Mouse (Mus musculus): ENCODE data around the gene Olfr1369-ps1. TPM values are rescaled to one million over a fixed set of nuclear protein-coding genes. Genes with fewer than 3 reads are reported as not detected.
"Not testable (repeated sequence)": the region's sequence is repeated elsewhere in the genome, so short reads cannot be mapped to it uniquely, and the experiment has no call there.

Olfr1369-ps1 gene
- polyA plus RNA-seq (2014; fragmentation: Nextera tagmentation; extraction: Ambion mirVana), result not detected in 2 replicates

DNA sequence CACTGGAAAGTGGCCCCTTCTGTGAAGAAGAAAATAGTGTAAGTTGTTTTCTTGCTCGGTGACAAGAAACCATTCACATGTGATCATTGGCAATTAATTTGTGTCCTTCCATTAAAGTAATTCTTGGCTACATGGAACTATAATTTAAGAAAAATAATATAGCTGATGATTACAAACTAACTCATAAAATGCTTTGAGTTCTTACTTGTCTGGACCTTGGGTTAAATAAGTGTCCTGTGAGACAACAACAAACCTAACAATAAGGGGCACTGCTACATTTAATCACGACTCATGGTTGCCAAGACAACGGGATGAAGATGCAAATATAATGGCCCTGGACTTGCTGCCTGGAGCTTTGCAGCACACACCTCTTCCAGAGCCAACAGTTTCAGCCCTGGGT, at the start of gene Olfr1369-ps1:
Gene Olfr1369-ps1, plus strand, starts transcription at position 301 of the 400 bp plus-strand sequence.
- not testable (repeated sequence) for H3K4me3 ChIP-seq (ENCODE audit: low read depth, low read length); DNase-seq (ENCODE audit: low spot score); H3K27ac ChIP-seq (replicated peaks; ENCODE audit: low read depth, low read length); H3K4me1 ChIP-seq (ENCODE audit: control insufficient read depth, insufficient read depth, low read length); H3K36me3 ChIP-seq (replicated peaks; ENCODE audit: control insufficient read depth, insufficient read depth, low read depth, low read length); H3K27me3 ChIP-seq (ENCODE audit: control insufficient read depth, insufficient read depth, low read length); H3K9me3 ChIP-seq (replicated peaks; ENCODE audit: control insufficient read depth, low read length); H3K4me2 ChIP-seq (ENCODE audit: low read depth, low read length); ATAC-seq (replicated peaks; ENCODE audit: insufficient number of reproducible peaks, low FRiP score, low TSS enrichment, low read depth); H3K9ac ChIP-seq (replicated peaks; ENCODE audit: low read length)
- WGBS, result 83% methylated on average over 3 of the region's 3 CpGs

DNA sequence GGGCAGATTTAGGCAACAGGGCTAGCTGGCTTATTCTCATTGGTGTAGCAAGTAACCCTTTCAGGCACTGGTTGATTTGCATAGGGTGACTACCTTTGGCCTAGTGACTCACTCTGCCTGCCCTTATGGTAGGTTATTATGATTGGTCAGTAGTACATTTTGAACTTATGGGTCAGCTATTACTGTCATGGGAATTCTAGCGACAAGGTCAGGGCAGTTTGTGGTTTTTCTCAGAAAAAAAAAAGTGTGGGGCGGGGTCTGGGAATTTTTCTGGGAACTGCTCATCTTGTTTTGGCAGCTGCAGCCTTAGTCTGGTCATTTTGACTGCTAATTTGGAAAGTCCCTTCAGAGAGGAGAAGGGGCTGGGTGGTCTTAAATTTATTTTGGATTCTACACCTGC, 45.3 kb upstream of the Olfr1369-ps1 start:
- Histone ChIP-seq H3K4me1 (ENCODE audit: control insufficient read depth, insufficient read depth, low read length) (no peaks in the 10 kb centered on the region), H3K9me3 (replicated peaks; ENCODE audit: control insufficient read depth, low read length) (no peaks in the 10 kb centered on the region), H3K27ac (replicated peaks; ENCODE audit: low read depth, low read length) (no peak overlapping the region), H3K36me3 (replicated peaks; ENCODE audit: control insufficient read depth, insufficient read depth, low read depth, low read length) (no peaks in the 10 kb centered on the region), H3K27me3 (ENCODE audit: control insufficient read depth, insufficient read depth, low read length) (no peaks in the 10 kb centered on the region), H3K4me2 (ENCODE audit: low read depth, low read length) (no peak overlapping the region), H3K9ac (replicated peaks; ENCODE audit: low read length) (no peak overlapping the region), H3K4me3 (ENCODE audit: low read depth, low read length) (no peak overlapping the region)
- WGBS, result 85% methylated on average over 2 of the region's 2 CpGs
- no peak for ATAC-seq (replicated peaks; ENCODE audit: insufficient number of reproducible peaks, low FRiP score, low TSS enrichment, low read depth)
- no peak for DNase-seq (ENCODE audit: low spot score)

DNA sequence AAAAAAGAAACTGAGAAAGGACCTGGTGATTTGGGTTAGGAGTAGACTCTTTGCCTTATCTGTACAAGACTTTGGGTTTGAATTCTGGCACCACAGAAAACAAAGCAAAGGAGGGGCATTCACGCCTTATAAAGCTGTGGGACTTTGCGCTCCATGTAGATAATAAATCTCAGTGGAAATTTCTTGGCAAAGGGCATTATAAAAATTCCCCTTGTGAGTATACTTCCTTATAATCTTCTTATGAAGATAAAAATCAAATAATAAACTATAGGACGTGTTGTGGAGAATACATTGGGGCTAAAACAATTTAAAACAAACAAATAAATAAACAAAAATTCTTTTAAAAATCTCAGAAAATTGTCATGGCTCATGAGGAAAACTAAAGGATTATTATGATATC, 36.4 kb upstream of the Olfr1369-ps1 start, which contains the start of gene Olfr1370:
Gene Olfr1370, minus strand, starts transcription at position 101 of the 400 bp plus-strand sequence.
- H3K27me3 ChIP-seq (ENCODE audit: control insufficient read depth, insufficient read depth, low read length), result no peaks in the 10 kb centered on the region
- DNase-seq (ENCODE audit: low spot score), result no peak
- no peaks in the 10 kb centered on the region for H3K9me3 ChIP-seq (replicated peaks; ENCODE audit: control insufficient read depth, low read length)
- H3K4me1 ChIP-seq (ENCODE audit: control insufficient read depth, insufficient read depth, low read length), result no peaks in the 10 kb centered on the region
- no peak within 1 kb of the TSS for H3K27ac ChIP-seq (replicated peaks; ENCODE audit: low read depth, low read length)
- no peak within 1 kb of the TSS for H3K4me3 ChIP-seq (ENCODE audit: low read depth, low read length)
- ATAC-seq (replicated peaks; ENCODE audit: insufficient number of reproducible peaks, low FRiP score, low TSS enrichment, low read depth), result no peak
- H3K4me2 ChIP-seq (ENCODE audit: low read depth, low read length), result no peak within 1 kb of the TSS
- 81% methylated on average over 3 of the region's 3 CpGs for WGBS
- H3K36me3 ChIP-seq (replicated peaks; ENCODE audit: control insufficient read depth, insufficient read depth, low read depth, low read length), result no peaks in the 10 kb centered on the region
- H3K9ac ChIP-seq (replicated peaks; ENCODE audit: low read length), result no peak within 1 kb of the TSS

DNA sequence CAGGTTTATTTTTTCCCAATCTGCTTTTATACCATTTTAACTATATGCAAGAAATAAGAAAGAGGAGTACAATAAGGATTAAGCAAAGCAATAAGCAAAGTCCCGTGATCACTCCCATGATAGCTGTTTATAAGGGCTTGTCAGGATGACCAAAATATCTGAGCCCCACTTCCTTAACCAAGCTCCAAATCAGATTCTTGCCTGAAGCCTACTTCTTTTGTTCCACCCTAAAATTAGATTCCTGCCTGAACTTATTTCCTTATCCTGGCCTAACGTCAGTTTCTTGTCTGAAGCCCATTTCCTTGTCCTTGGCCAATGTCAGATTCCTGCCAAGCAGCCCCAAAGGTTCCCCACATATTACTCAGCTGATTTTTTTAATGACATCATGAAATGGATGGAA, 28.6 kb upstream of the Olfr1369-ps1 start:
- Histone ChIP-seq H3K27me3 (ENCODE audit: control insufficient read depth, insufficient read depth, low read length) (no peaks in the 10 kb centered on the region), H3K4me1 (ENCODE audit: control insufficient read depth, insufficient read depth, low read length) (no peaks in the 10 kb centered on the region), H3K4me2 (ENCODE audit: low read depth, low read length) (no peak overlapping the region), H3K27ac (replicated peaks; ENCODE audit: low read depth, low read length) (no peak overlapping the region), H3K36me3 (replicated peaks; ENCODE audit: control insufficient read depth, insufficient read depth, low read depth, low read length) (no peaks in the 10 kb centered on the region), H3K4me3 (ENCODE audit: low read depth, low read length) (no peak overlapping the region), H3K9ac (replicated peaks; ENCODE audit: low read length) (no peak overlapping the region), H3K9me3 (replicated peaks; ENCODE audit: control insufficient read depth, low read length) (no peaks in the 10 kb centered on the region)
- no peak for ATAC-seq (replicated peaks; ENCODE audit: insufficient number of reproducible peaks, low FRiP score, low TSS enrichment, low read depth)
- no peak for DNase-seq (ENCODE audit: low spot score)
- WGBS, result 73% methylated on average over 2 of the region's 2 CpGs

DNA sequence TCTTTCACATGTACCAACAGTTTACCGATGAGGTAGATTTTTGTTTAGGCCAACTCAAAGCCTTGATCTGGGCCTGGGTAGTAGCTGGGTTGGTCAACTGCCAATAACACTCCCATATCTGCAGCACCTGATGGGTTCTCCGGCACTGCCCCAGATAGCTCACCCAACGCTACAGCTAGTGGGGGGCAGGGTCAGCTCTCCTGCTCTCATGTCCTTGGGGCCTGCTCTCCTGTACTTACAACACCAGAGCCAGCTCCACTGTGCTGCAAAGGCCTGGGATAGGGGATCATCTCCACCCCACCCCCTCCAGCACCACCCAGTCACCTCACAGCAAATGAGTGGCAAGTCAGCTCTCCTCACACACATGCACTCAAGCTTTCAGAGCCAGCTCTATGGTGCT, 1.5 kb upstream of the Olfr1369-ps1 start:
- no peak for ATAC-seq (replicated peaks; ENCODE audit: insufficient number of reproducible peaks, low FRiP score, low TSS enrichment, low read depth)
- no peak overlapping the region for H3K9ac ChIP-seq (replicated peaks; ENCODE audit: low read length)

DNA sequence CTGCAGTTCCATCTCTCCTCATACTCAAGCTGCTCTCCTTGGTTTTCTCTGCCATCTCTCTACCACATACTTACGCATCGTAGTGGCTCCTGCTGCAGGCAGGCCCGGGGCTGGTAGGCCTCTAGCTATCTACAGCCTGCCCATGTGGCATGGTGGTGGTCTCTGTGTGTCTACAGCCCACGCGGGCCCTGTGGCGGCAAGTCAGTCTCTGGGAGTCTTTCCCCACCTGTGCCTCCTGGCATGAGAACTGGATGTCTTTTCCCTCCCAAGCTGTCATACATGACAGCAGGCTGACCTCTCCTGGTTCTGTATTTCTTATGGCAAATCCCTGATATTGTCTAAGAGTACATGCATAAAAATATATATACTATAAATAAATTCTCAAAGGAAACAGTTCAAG, 842 bp upstream of the Olfr1369-ps1 start:
- H3K4me1 ChIP-seq (ENCODE audit: control insufficient read depth, insufficient read depth, low read length), result no peaks in the 10 kb centered on the region
- DNase-seq (ENCODE audit: low spot score), result no peak
- H3K4me3 ChIP-seq (ENCODE audit: low read depth, low read length), result no peak overlapping the region
- H3K4me2 ChIP-seq (ENCODE audit: low read depth, low read length), result no peak overlapping the region
- H3K36me3 ChIP-seq (replicated peaks; ENCODE audit: control insufficient read depth, insufficient read depth, low read depth, low read length), result no peaks in the 10 kb centered on the region
- WGBS, result 93% methylated on average over 6 of the region's 6 CpGs
- H3K9ac ChIP-seq (replicated peaks; ENCODE audit: low read length), result no peak overlapping the region
- no peaks in the 10 kb centered on the region for H3K27me3 ChIP-seq (ENCODE audit: control insufficient read depth, insufficient read depth, low read length)
- H3K9me3 ChIP-seq (replicated peaks; ENCODE audit: control insufficient read depth, low read length), result no peaks in the 10 kb centered on the region
- no peak overlapping the region for H3K27ac ChIP-seq (replicated peaks; ENCODE audit: low read depth, low read length)
- ATAC-seq (replicated peaks; ENCODE audit: insufficient number of reproducible peaks, low FRiP score, low TSS enrichment, low read depth), result no peak

More for the DNA sequence above, 1.5 kb upstream of the Olfr1369-ps1 start:
- 98% methylated on average over 3 of the region's 3 CpGs for WGBS
- Histone ChIP-seq H3K4me3 (ENCODE audit: low read depth, low read length) (no peak overlapping the region), H3K4me2 (ENCODE audit: low read depth, low read length) (no peak overlapping the region), H3K4me1 (ENCODE audit: control insufficient read depth, insufficient read depth, low read length) (no peaks in the 10 kb centered on the region), H3K9me3 (replicated peaks; ENCODE audit: control insufficient read depth, low read length) (no peaks in the 10 kb centered on the region), H3K27ac (replicated peaks; ENCODE audit: low read depth, low read length) (no peak overlapping the region), H3K36me3 (replicated peaks; ENCODE audit: control insufficient read depth, insufficient read depth, low read depth, low read length) (no peaks in the 10 kb centered on the region), H3K27me3 (ENCODE audit: control insufficient read depth, insufficient read depth, low read length) (no peaks in the 10 kb centered on the region)
- DNase-seq (ENCODE audit: low spot score), result no peak

DNA sequence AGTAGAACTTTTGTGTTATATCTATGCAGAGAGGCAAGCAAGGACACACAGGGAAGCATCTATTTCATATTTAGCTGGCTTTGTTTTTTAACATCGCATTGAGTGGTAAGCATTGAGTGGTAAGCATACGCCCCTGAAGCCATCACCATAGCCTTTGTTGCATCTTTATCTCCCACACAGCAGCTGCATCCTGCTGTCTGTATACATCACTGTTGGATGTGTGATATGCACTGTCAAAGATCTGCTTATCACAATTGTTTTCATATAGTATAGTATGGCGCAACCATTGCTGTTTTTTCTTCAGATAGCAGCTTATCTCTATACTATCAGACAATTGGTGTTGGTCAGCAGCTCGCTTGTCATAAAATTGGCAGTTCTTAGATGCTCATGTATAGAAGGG, 2.8 kb downstream of the Olfr1369-ps1 start:
- H3K4me1 ChIP-seq (ENCODE audit: control insufficient read depth, insufficient read depth, low read length), result no peaks in the 10 kb centered on the region
- no peak overlapping the region for H3K4me3 ChIP-seq (ENCODE audit: low read depth, low read length)
- 93% methylated on average over 4 of the region's 4 CpGs for WGBS
- H3K36me3 ChIP-seq (replicated peaks; ENCODE audit: control insufficient read depth, insufficient read depth, low read depth, low read length), result no peaks in the 10 kb centered on the region
- ATAC-seq (replicated peaks; ENCODE audit: insufficient number of reproducible peaks, low FRiP score, low TSS enrichment, low read depth) (no peak), DNase-seq (ENCODE audit: low spot score) (no peak)
- H3K4me2 ChIP-seq (ENCODE audit: low read depth, low read length), result no peak overlapping the region
- H3K27ac ChIP-seq (replicated peaks; ENCODE audit: low read depth, low read length), result no peak overlapping the region
- no peaks in the 10 kb centered on the region for H3K9me3 ChIP-seq (replicated peaks; ENCODE audit: control insufficient read depth, low read length)
- H3K9ac ChIP-seq (replicated peaks; ENCODE audit: low read length), result no peak overlapping the region
- H3K27me3 ChIP-seq (ENCODE audit: control insufficient read depth, insufficient read depth, low read length), result no peaks in the 10 kb centered on the region

DNA sequence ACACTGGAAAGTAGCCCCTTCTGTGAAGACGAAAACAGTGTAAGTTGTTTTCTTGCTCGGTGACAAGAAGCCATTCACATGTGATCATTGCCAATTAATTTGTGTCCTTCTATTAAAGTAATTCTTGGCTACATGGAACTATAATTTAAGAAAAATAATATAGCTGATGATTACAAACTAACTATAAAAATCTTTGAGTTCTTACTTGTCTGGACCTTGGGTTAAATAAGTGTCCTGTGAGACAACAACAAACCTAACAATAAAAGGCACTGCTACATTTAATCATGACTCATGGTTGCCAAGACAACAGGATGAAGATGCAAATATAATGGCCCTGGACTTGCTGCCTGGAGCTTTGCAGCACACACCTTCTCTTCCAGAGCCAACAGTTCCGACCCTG, 18.1 kb downstream of the Olfr1369-ps1 start, which contains the start of gene Olfr263:
Gene Olfr263, plus strand, starts transcription at position 301 of the 400 bp plus-strand sequence.
- not testable (repeated sequence) for H3K9me3 ChIP-seq (replicated peaks; ENCODE audit: control insufficient read depth, low read length); H3K4me3 ChIP-seq (ENCODE audit: low read depth, low read length); H3K27ac ChIP-seq (replicated peaks; ENCODE audit: low read depth, low read length); H3K4me1 ChIP-seq (ENCODE audit: control insufficient read depth, insufficient read depth, low read length); H3K4me2 ChIP-seq (ENCODE audit: low read depth, low read length); H3K9ac ChIP-seq (replicated peaks; ENCODE audit: low read length); ATAC-seq (replicated peaks; ENCODE audit: insufficient number of reproducible peaks, low FRiP score, low TSS enrichment, low read depth); H3K36me3 ChIP-seq (replicated peaks; ENCODE audit: control insufficient read depth, insufficient read depth, low read depth, low read length); H3K27me3 ChIP-seq (ENCODE audit: control insufficient read depth, insufficient read depth, low read length); DNase-seq (ENCODE audit: low spot score)
- 79% methylated on average over 3 of the region's 3 CpGs for WGBS

All from embryonic facial prominence, embryonic 11.5 days (tissue).